Mouse (Mus musculus) 416B (cell line): ENCODE data around the gene Nrf1.
A peak's percentile ranks its signal among the peaks of the same experiment; 100 is the strongest.

Experiments
- DNase-seq: peaks from one replicate; pipeline ENCODE4 v3.0.0; 2011; ENCODE audit warnings: low read depth

Gene Nrf1

GRCm38 (mm10) chr6:30147058-30147457 is 99.3 kb downstream of the Nrf1 start:
- no peak for DNase-seq

DNA sequence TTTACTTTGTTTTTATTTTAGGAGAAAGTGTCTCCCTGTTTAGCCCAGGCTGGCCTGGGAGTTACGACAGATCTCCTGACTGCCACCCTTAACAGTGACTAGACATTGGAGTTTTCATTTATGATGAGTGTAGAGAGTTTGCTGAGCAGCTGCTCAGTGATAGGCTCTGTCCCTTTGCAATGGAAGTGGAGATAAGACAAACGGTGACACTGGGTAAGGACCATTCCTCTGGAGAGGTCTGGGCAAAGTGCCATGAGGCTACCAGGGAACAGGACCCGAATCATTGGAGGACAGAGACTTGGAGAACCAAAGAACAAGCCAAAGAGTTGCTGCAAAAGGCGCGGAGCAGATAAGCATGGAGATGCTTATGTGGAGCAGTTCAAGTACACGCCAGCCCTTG is 100.0 kb downstream of the Nrf1 start:
- DNase-seq: no peak

- DNase-seq: no peak
Measured at GRCm38 (mm10) chr6:30150471-30150870, 102.7 kb downstream of the Nrf1 start.

GRCm38 (mm10) chr6:30152163-30152562 is 104.4 kb downstream of the Nrf1 start:
- DNase-seq: no peak

DNA sequence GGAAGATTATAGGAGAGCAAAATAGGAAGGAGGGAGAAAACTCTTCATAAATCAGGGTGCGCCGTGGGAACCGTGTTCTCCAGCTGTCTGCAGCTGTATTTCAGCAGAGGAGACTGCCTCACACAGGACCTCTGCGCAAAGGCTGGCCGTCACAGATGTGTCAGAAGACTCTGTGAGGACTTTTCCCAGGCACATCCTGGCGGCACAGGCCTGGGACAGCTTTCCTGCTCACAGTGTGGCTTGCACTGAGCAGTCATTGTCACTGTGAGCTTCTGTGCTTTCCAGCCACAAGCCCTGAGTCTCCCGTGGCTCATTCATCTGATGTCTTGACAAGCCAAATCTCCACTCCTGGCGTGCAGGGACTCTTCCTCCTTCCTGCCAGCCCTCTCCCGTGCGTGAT is 104.9 kb downstream of the Nrf1 start:
- no peak for DNase-seq

GRCm38 (mm10) chr6:30153076-30153475 is 105.3 kb downstream of the Nrf1 start:
- DNase-seq: no peak

DNA sequence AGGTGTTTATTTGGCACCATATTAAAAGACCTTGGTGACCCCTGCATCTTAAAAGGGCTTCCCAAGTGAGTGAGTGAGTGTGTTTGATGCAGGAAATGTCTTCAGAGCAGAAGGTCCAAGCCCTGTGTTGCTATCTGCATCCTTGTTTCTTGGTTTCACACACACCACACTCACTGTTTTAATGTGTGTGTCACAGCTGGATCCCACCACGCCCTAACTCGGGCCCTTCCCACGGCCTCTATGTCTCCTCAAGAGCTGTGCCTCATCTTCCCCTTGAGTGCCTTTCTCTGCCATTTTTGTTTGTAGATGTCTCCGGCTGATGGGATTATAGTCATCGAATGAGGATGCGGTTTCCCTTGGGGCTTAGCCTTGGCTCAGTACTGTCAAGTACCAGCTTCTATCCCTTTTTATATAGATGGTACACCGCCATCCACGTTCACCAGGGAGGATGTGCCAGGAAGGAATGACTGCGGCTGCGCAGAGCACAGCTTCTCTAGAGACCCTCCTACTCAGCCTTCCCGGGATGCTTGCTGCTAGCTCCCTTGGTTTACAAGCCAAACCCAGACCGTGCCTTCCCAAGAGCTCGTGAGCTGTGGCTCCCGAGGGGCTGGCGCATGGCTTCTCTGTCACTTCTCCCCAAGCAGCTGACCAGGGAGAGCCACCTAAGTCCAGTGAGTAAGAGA is 106.1 kb downstream of the Nrf1 start:
- no peak for DNase-seq

DNA sequence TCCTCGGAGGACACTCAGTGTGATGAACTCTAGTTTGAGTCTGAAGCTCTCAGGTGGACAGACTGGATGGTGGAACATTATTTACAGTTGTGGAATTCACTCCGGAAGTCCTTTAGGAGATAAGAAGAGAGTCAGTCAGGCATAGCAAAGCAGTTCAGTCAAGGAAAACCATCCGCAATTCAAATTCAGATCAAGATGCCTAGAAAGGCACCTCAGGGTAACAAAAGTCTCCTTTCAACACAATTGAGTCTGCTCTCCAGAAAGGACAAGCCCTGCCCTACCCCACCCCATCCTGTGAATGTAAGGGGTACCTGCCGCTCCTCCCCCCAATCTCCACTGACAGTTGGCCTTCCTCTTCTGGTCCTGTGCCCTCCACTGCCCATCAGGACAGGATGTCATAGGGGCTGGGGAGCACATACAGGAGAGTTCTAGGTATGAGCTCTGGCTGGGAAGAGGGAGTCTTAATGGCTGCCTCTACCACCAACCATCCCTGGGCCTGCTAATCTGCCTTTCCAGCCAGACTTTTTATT is 111.8 kb downstream of the Nrf1 start:
- DNase-seq: no peak

GRCm38 (mm10) chr6:30160408-30160807 is 112.6 kb downstream of the Nrf1 start:
- DNase-seq: no peak

GRCm38 (mm10) chr6:30161618-30162017 is 113.8 kb downstream of the Nrf1 start:
- no peak for DNase-seq

- peak; percentile 77 for DNase-seq
Measured at GRCm38 (mm10) chr6:30162091-30162490, 114.3 kb downstream of the Nrf1 start.

DNA sequence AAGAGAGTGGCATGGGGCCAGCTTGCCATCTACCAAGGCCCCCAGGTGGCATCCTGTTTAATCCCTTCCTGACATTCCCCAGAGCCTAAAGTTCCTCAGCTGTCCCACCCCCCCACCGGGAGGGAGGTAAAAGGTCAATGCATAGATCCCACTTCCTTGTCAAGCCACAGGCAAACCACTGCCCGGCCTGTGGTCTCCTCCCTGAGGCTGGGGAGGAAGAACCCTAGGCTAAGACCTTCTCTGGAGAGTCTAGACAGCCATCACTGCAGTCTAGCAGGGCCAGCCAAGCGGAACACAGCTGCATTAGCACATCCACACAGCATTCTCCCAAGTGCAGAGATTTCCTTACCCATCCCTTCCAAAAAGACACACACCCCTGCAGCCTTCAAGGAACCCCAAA is 118.6 kb downstream of the Nrf1 start:
- DNase-seq: peak; percentile 62

DNA sequence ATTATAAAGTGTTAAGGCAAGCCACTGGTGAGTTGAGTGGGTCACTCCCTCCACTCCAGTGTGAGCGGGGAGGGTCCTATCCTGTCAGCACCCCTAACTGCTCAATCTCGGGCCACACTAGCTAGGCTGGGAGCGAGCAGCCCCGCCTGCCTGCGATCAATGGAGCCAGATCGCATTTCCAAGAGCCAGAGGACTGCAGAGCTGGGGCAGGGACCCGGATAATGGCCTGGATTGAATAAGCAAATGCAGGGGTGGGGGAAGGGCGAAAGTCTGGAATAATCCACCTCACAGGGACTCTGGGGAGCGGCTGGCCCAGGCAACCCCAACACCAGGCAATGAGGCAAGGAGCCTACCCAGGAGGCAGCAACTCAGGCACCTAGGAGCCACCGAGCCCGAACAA is 119.4 kb downstream of the Nrf1 start:
- DNase-seq: no peak

DNA sequence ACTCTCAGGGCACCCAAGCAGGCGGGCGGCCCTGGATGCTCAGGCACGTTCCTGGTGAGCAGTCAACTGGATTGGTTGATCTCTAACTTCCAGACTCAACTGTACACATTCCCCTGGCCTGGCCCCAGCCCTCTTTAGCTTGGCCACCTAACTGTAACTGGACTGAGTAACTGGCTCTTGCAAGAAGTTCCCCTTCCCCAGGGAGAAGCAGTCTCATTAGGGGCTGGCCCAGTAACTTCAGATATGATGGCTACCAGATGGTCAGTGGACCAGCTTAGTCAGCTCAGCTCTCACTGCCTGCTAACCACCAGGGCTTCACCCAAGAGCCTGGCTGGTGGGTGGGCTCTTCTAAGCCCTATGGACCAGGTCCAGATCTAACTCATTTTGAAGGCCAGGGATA is 120.5 kb downstream of the Nrf1 start:
- DNase-seq: no peak

DNA sequence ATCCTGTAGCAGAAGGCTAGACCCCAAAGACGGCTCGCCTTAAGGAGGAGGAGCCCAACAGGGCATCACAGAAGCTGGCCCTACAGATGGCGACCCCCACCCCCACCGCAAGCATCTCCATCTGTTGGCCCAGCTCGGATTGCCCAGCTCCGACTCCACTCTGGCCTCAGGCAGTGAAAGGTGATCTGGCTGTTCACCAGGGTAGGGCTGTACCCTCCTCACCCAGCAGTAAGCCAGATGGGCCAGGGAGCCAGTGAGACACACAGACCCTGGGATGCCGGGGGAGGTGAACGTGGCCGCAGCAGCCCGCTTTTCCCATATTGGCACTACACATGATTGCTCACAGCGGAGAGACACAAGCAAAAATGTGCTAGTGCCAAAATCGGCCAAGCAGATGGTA is 121.4 kb downstream of the Nrf1 start:
- no peak for DNase-seq

GRCm38 (mm10) chr6:30171226-30171625 is 123.4 kb downstream of the Nrf1 start:
- DNase-seq: no peak

- DNase-seq: no peak
Measured at GRCm38 (mm10) chr6:30171967-30172366, 124.2 kb downstream of the Nrf1 start.

DNA sequence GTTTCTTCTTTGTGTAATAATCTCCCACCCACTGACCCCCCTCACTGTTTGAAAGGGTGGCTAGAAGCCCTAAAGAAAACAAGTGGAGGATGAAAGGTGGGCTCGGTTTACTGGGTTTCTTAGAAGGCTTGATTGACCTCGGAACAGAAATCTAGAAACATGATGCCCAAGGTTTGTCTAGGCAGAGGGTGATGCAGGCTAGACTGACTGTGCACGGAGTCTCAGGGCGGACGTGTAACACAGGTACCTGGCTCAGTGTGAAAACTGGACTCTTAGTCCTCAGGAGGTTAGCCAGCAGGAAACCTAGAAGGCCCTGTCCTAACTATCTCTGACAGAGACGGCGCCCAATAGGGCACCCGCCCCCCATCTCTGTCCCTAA is 124.6 kb downstream of the Nrf1 start:
- no peak for DNase-seq

- no peak for DNase-seq
Measured at GRCm38 (mm10) chr6:30172820-30173550, 125.2 kb downstream of the Nrf1 start.

DNA sequence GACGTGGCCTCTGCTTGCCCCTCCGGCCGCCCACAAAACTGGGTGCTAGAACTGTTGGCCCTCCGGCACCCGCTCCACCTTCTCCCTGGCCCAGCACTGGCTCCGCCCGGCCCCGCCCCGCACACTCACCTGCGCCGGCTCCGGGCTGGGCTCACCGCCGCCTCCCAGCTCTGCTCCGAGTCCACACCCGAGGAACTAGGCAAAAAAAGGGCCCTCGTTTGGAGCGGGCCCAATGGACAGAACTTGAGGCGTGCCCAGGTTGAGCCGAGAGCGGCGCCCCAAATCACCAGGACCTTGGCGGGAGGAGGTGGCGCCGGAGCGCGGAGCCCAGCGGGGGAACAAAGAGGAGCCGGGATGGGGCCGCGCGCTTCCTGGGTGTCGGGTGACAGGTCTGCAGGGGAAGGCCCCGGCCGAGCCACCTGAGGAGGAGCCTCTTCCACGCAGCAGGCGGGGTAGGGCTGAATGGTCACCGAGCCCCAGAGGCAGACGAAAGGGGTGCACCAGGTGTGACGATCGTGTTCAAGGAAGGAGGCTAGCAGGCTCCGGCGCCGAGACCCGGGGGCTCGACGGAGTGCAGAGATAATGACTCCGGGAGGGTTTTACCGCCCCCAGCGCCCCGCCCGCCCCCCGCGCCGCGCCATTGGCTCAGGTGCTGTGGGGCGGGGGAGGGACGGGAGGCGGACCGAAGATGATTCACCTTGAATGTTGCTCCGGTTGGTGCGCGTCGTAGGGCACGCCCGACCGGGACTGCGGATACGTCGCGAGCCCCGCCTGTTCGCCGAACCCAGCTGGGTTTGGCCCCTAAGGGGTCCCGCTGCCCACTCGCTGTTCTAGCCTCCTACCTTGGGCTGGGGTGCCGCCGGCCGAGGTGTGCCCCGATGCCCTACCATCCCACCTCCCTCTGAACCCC is 126.0 kb downstream of the Nrf1 start:
- DNase-seq: no peak

GRCm38 (mm10) chr6:30174461-30175224 is 126.9 kb downstream of the Nrf1 start:
- no peak for DNase-seq
